Mouse (Mus musculus) spleen, adult 2 months (tissue): ENCODE data around the gene 4930447C04Rik.

ENCODE experiments used
- CTCF ChIP-seq: fragments of 200-500 bp; IDR thresholded peaks from 2 replicates; pipeline ENCODE4 v1.5.1; 2011; ENCODE audit warnings: mild to moderate bottlenecking, inconsistent platforms; ENCODE audit not compliant: insufficient read depth, insufficient read length, insufficient replicate concordance; ENCODE audit errors: extremely low read depth
- POLR2A ChIP-seq: fragments of 200-500 bp; IDR thresholded peaks from 2 replicates; pipeline ENCODE4 v1.6.1; 2011; ENCODE audit warnings: low read depth, low read length, inconsistent platforms

DNA sequence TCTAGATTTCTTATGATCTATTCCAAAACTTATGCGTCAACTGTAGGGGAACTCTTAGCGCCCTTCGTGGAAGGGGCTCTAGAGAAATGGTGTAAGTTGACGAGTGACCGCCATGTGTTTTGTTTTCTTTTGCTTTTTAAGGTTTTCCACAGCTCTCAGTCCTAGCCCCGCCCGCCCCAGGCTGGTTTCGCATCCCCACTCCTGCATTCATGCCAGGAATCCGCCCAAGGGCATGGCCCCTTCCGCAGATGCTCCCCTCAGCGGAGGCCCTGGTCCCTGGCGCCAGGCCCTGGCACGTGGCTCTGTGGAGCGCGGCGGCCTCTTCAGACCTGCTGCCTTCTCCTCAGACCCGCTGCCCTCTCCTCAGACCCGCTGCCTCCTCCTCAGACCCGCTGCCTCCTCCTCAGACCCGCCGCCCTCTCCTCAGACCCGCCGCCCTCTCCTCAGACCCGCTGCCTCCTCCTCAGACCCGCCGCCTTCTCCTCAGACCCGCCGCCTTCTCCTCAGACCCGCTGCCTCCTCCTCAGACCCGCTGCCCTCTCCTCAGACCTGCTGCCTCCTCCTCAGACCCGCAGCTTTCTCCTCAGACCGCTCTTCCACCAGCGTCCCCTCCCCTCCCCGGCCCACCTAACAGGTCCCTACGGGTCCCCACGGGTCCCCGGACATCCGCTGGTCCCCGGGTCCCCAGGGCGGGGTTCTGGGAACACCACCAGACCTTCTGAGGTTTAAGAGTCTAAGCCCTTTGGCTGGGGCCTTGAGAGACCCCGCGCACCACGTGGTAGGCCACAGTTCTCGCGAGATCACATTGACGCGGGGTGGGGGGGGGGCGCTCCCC is 23.2 kb downstream of the 4930447C04Rik start:
- TF ChIP-seq POLR2A (no peak), CTCF (no peak)
